Mouse (Mus musculus): ENCODE data around the gene Cga. TPM values are rescaled to one million over a fixed set of nuclear protein-coding genes. Genes with fewer than 3 reads are reported as not detected.

Cga gene
- polyA plus RNA-seq (2012; rRNA removed): not detected in 2 replicates
- polyA plus RNA-seq (2014; fragmentation: Nextera tagmentation; extraction: Ambion mirVana): not detected in 2 replicates

GRCm38 (mm10) chr4:34893479-34893878, at the start of gene Cga:
TSS of gene Cga (plus strand) at chr4:34893779.
- Histone ChIP-seq H3K36me3 (replicated peaks; ENCODE audit: control insufficient read depth, insufficient read depth, low read depth) (no peaks in the 10 kb centered on the region), H3K27me3 (ENCODE audit: control insufficient read depth, insufficient read depth, low read length) (peaks cover 2% of the 10 kb centered on the region; the same call in 1 of the 2 replicates), H3K9me3 (ENCODE audit: control insufficient read depth, low read length) (no peaks in the 10 kb centered on the region), H3K9ac (replicated peaks) (no peak within 1 kb of the TSS), H3K27ac (no peak within 1 kb of the TSS), H3K4me3 (ENCODE audit: insufficient read depth in 1 of 2, low read depth in 2 of 2, low read length in 2 of 2) (no peak within 1 kb of the TSS), H3K4me2 (ENCODE audit: low read depth) (no peak within 1 kb of the TSS), H3K4me1 (replicated peaks; ENCODE audit: control insufficient read depth in 2 of 2, insufficient read depth in 2 of 2, low read length in 1 of 2) (peaks cover 3 to 6% of the 10 kb centered on the region in 2 experiments)
- ATAC-seq (ENCODE audit: insufficient read depth) (no peak), DNase-seq (ENCODE audit: low read depth in 3 of 3, low spot score in 3 of 3) (no peak)
- 55% methylated on average over 1 of the region's 1 CpGs for WGBS (ENCODE audit: insufficient replicate concordance)
- no peak for TF ChIP-seq EP300 (IDR thresholded peaks at IDR 0.05; ENCODE audit: low read depth)
- TF ChIP-seq CTCF (IDR thresholded peaks at IDR 0.05; ENCODE audit: low read depth): no peak

DNA sequence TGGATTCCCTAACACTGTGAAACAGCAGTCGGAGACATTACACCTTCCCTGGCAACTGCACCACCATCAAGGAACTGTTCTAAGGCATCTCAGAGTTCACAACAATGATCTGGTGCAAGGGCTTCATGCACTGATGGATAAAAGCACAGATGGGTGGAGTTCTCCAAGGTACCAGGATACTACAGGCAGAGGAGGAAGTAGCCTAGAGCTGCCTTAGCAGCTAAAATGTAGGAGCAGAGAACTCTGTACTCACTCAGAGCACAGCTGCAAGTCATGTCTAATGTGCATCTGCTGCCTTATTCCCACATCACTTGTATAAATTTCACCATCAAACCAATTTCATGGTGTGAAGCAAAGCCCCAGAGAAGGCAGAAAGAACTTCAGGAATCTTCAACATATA, 49.7 kb upstream of the Cga start:
- ATAC-seq (ENCODE audit: insufficient read depth) (no peak), DNase-seq (ENCODE audit: low read depth in 3 of 3, low spot score in 3 of 3) (no peak)
- WGBS (ENCODE audit: insufficient replicate concordance): 76% methylated on average over 1 of the region's 1 CpGs
- no peak overlapping the region for H3K4me2 ChIP-seq (ENCODE audit: low read depth)
- no peaks in the 10 kb centered on the region for H3K27me3 ChIP-seq (ENCODE audit: control insufficient read depth, insufficient read depth, low read length)
- H3K27ac ChIP-seq: no peak overlapping the region
- H3K36me3 ChIP-seq (replicated peaks; ENCODE audit: control insufficient read depth, insufficient read depth, low read depth): peaks cover 3% of the 10 kb centered on the region; the same call in 1 of the 2 replicates
- TF ChIP-seq CTCF (IDR thresholded peaks at IDR 0.05; ENCODE audit: low read depth) (no peak), EP300 (IDR thresholded peaks at IDR 0.05; ENCODE audit: low read depth) (no peak)
- peaks cover 0 to 4% of the 10 kb centered on the region in 2 experiments; a peak in 1 of 4 replicates for H3K4me1 ChIP-seq (replicated peaks; ENCODE audit: control insufficient read depth in 2 of 2, insufficient read depth in 2 of 2, low read length in 1 of 2)
- no peak overlapping the region for H3K4me3 ChIP-seq (ENCODE audit: insufficient read depth in 1 of 2, low read depth in 2 of 2, low read length in 2 of 2)
- H3K9me3 ChIP-seq (ENCODE audit: control insufficient read depth, low read length): no peaks in the 10 kb centered on the region
- H3K9ac ChIP-seq (replicated peaks): no peak overlapping the region

GRCm38 (mm10) chr4:34847679-34848309, 45.8 kb upstream of the Cga start:
- WGBS (ENCODE audit: insufficient replicate concordance): 62% methylated on average over 6 of the region's 6 CpGs
- no peak overlapping the region for H3K9ac ChIP-seq (replicated peaks)

DNA sequence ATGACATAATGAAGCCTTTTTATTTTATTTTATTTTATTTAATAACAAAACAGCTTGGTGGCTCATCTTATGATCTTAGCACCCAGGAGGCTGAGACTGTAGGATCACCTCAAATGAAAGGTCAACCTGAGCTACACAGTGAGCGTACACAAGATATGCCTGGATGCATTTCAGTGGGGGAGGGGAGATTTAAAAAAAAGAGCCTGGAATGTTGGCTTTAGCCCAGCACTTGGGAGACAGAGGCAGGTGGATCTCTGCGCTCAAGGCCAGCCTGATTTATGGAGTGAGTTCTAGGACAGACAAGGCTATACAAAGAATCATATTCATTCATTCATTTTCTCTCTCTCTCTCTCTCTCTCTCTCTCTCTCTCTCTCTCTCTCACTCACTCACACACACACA, 43.4 kb upstream of the Cga start:
- H3K36me3 ChIP-seq (replicated peaks; ENCODE audit: control insufficient read depth, insufficient read depth, low read depth): no peaks in the 10 kb centered on the region
- TF ChIP-seq CTCF (IDR thresholded peaks at IDR 0.05; ENCODE audit: low read depth): no peak
- TF ChIP-seq EP300 (IDR thresholded peaks at IDR 0.05; ENCODE audit: low read depth): no peak
- WGBS (ENCODE audit: insufficient replicate concordance): 88% methylated on average over 2 of the region's 2 CpGs
- no peak overlapping the region for H3K27ac ChIP-seq
- H3K9ac ChIP-seq (replicated peaks): no peak overlapping the region
- no peaks in the 10 kb centered on the region for H3K27me3 ChIP-seq (ENCODE audit: control insufficient read depth, insufficient read depth, low read length)
- DNase-seq (ENCODE audit: low read depth in 3 of 3, low spot score in 3 of 3) (no peak), ATAC-seq (ENCODE audit: insufficient read depth) (no peak)
- no peak overlapping the region for H3K4me2 ChIP-seq (ENCODE audit: low read depth)
- no peaks in the 10 kb centered on the region for H3K9me3 ChIP-seq (ENCODE audit: control insufficient read depth, low read length)
- no peak overlapping the region for H3K4me3 ChIP-seq (ENCODE audit: insufficient read depth in 1 of 2, low read depth in 2 of 2, low read length in 2 of 2)
- no peaks in the 10 kb centered on the region for H3K4me1 ChIP-seq (replicated peaks; ENCODE audit: control insufficient read depth in 2 of 2, insufficient read depth in 2 of 2, low read length in 1 of 2)

More at GRCm38 (mm10) chr4:34847679-34848309, 45.8 kb upstream of the Cga start:
- Histone ChIP-seq H3K4me3 (ENCODE audit: insufficient read depth in 1 of 2, low read depth in 2 of 2, low read length in 2 of 2) (no peak overlapping the region), H3K27ac (no peak overlapping the region), H3K9me3 (ENCODE audit: control insufficient read depth, low read length) (no peaks in the 10 kb centered on the region), H3K4me2 (ENCODE audit: low read depth) (no peak overlapping the region), H3K36me3 (replicated peaks; ENCODE audit: control insufficient read depth, insufficient read depth, low read depth) (no peaks in the 10 kb centered on the region), H3K27me3 (ENCODE audit: control insufficient read depth, insufficient read depth, low read length) (no peaks in the 10 kb centered on the region), H3K4me1 (replicated peaks; ENCODE audit: control insufficient read depth in 2 of 2, insufficient read depth in 2 of 2, low read length in 1 of 2) (peaks cover 0 to 4% of the 10 kb centered on the region in 2 experiments; a peak in 1 of 4 replicates)
- TF ChIP-seq EP300 (IDR thresholded peaks at IDR 0.05; ENCODE audit: low read depth) (no peak), CTCF (IDR thresholded peaks at IDR 0.05; ENCODE audit: low read depth) (no peak)
- no peak for ATAC-seq (ENCODE audit: insufficient read depth)
- DNase-seq (ENCODE audit: low read depth in 3 of 3, low spot score in 3 of 3): no peak

DNA sequence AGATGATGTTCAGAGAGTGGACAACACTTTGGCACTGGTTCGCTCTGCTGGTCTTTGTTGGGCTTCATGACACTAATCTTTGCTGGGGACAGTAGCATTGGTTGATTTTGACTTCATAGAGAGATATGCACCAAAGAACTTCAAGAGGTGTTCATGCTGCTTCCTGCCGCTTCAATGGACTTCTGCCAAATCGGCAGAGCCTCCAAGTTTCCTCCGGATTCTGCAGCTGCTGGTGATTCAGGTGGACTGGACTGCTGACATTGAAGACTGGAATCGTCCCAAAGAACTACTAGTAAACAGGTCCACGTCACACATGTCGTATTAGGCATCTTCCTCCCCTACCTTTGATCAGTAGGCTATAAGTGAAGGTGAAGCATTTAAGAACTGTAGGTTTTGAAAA, 41.5 kb upstream of the Cga start:
- no peak overlapping the region for H3K4me2 ChIP-seq (ENCODE audit: low read depth)
- DNase-seq (ENCODE audit: low read depth in 3 of 3, low spot score in 3 of 3) (no peak), ATAC-seq (ENCODE audit: insufficient read depth) (no peak)
- no peak overlapping the region for H3K9ac ChIP-seq (replicated peaks)
- no peaks in the 10 kb centered on the region for H3K4me1 ChIP-seq (replicated peaks; ENCODE audit: control insufficient read depth in 2 of 2, insufficient read depth in 2 of 2, low read length in 1 of 2)
- H3K4me3 ChIP-seq (ENCODE audit: insufficient read depth in 1 of 2, low read depth in 2 of 2, low read length in 2 of 2): no peak overlapping the region
- H3K27ac ChIP-seq: no peak overlapping the region
- no peak for TF ChIP-seq EP300 (IDR thresholded peaks at IDR 0.05; ENCODE audit: low read depth)
- no peak for TF ChIP-seq CTCF (IDR thresholded peaks at IDR 0.05; ENCODE audit: low read depth)
- no peaks in the 10 kb centered on the region for H3K9me3 ChIP-seq (ENCODE audit: control insufficient read depth, low read length)
- no peaks in the 10 kb centered on the region for H3K36me3 ChIP-seq (replicated peaks; ENCODE audit: control insufficient read depth, insufficient read depth, low read depth)
- 81% methylated on average over 7 of the region's 7 CpGs for WGBS (ENCODE audit: insufficient replicate concordance)
- H3K27me3 ChIP-seq (ENCODE audit: control insufficient read depth, insufficient read depth, low read length): no peaks in the 10 kb centered on the region

Measured in liver, embryonic 14.5 days (tissue).